Mouse (Mus musculus) stomach, embryonic 15.5 days (tissue): ENCODE measurements around the gene Ndufv2. TPM values are rescaled to one million over a fixed set of nuclear protein-coding genes. Genes with fewer than 3 reads are reported as not detected.

Source experiments
- ATAC-seq: fragments of 200-750 bp; cut with Nextera tagmentation; 2 replicates; pipeline ENCODE4 v1.8.0; 2017; ENCODE audit warnings: low read depth, moderate number of reproducible peaks, moderate TSS enrichment; ENCODE audit not compliant: insufficient read depth, low FRiP score
- H3K27ac ChIP-seq: fragments of 300-500 bp; sonication (generic); 2 replicates; pipeline ENCODE4 v1.5.1; 2015; ENCODE audit warnings: mild to moderate bottlenecking, inconsistent platforms
- H3K27me3 ChIP-seq: fragments of 300-500 bp; sonication (generic); replicated peaks from 2 replicates; pipeline ENCODE4 v1.6.1; 2015; ENCODE audit warnings: inconsistent platforms
- H3K36me3 ChIP-seq: fragments of 300-500 bp; sonication (generic); 2 replicates; pipeline ENCODE4 v1.6.1; 2015; ENCODE audit warnings: inconsistent platforms
- H3K4me1 ChIP-seq: fragments of 300-500 bp; sonication (generic); 2 replicates; pipeline ENCODE4 v1.6.1; 2015; ENCODE audit warnings: inconsistent platforms
- H3K4me2 ChIP-seq: fragments of 300-500 bp; sonication (generic); 2 replicates; pipeline ENCODE4 v1.6.1; 2015; ENCODE audit warnings: mild to moderate bottlenecking, inconsistent platforms
- H3K4me3 ChIP-seq: fragments of 300-500 bp; sonication (generic); replicated peaks from 2 replicates; pipeline ENCODE4 v1.5.1; 2015; ENCODE audit warnings: inconsistent platforms
- H3K9ac ChIP-seq: fragments of 300-500 bp; sonication (generic); 2 replicates; pipeline ENCODE4 v1.6.1; 2015; ENCODE audit warnings: inconsistent platforms
- H3K9me3 ChIP-seq: fragments of 300-500 bp; sonication (generic); 2 replicates; pipeline ENCODE4 v1.6.1; 2016; ENCODE audit warnings: inconsistent platforms
- WGBS: fragments of 180-500 bp; shearing (Covaris S2); methylation state at CpG from one replicate; pipeline ENCODE4 v1.1.7; 2015; 5-methylcytosine and 5-hydroxymethylcytosine counted together
- polyA plus RNA-seq: library from polyadenylated mRNA; unstranded; fragments of >200 nt; fragmentation: Nextera tagmentation; extraction: Ambion mirVana; gene quantifications from 2 replicates; pipeline ENCODE4 v1.2.1, GENCODE M21; 2015

The Ndufv2 gene
- polyA plus RNA-seq, 1 experiment from 2014 or later, result 349 TPM

GRCm38 (mm10) chr17:66108198-66108597 lies 6.8 kb upstream of the Ndufv2 start:
- 85% methylated on average over 4 of the region's 4 CpGs for WGBS
- Histone ChIP-seq H3K27me3 (no peaks in the 10 kb centered on the region), H3K9me3 (no peaks in the 10 kb centered on the region), H3K4me3 (no peak overlapping the region), H3K9ac (no peak overlapping the region), H3K36me3 (no peaks in the 10 kb centered on the region), H3K4me2 (no peak overlapping the region), H3K4me1 (peaks cover 11% of the 10 kb centered on the region; the same call in 1 of the 2 replicates), H3K27ac (no peak overlapping the region)
- no peak for ATAC-seq

GRCm38 (mm10) chr17:66107466-66107865 lies 6.1 kb upstream of the Ndufv2 start:
- Histone ChIP-seq H3K9ac (no peak overlapping the region), H3K27ac (no peak overlapping the region), H3K4me2 (no peak overlapping the region), H3K4me3 (no peak overlapping the region), H3K4me1 (peaks cover 9% of the 10 kb centered on the region; the same call in 1 of the 2 replicates), H3K36me3 (no peaks in the 10 kb centered on the region), H3K9me3 (no peaks in the 10 kb centered on the region), H3K27me3 (no peaks in the 10 kb centered on the region)
- WGBS, result 62% methylated on average over 8 of the region's 8 CpGs
- no peak for ATAC-seq

GRCm38 (mm10) chr17:66106601-66107267 lies 5.4 kb upstream of the Ndufv2 start:
- Histone ChIP-seq H3K4me2 (no peak overlapping the region), H3K4me1 (0 out of 2 replicates have a peak, but pooled peaks cover 5% of the 10 kb centered on the region), H3K27ac (no peak overlapping the region), H3K36me3 (no peaks in the 10 kb centered on the region), H3K9ac (no peak overlapping the region), H3K27me3 (no peaks in the 10 kb centered on the region), H3K9me3 (no peaks in the 10 kb centered on the region), H3K4me3 (no peak overlapping the region)
- no peak for ATAC-seq
- 46% methylated on average over 10 of the region's 10 CpGs for WGBS

GRCm38 (mm10) chr17:66104076-66104475 lies 2.7 kb upstream of the Ndufv2 start:
- H3K4me2 ChIP-seq, result no peak overlapping the region
- no peak overlapping the region for H3K27ac ChIP-seq
- 81% methylated on average over 7 of the region's 7 CpGs for WGBS
- no peaks in the 10 kb centered on the region for H3K36me3 ChIP-seq
- ATAC-seq, result no peak
- H3K4me1 ChIP-seq, result peaks cover 4% of the 10 kb centered on the region; the same call in 1 of the 2 replicates
- no peak overlapping the region for H3K4me3 ChIP-seq
- no peaks in the 10 kb centered on the region for H3K27me3 ChIP-seq
- no peaks in the 10 kb centered on the region for H3K9me3 ChIP-seq
- no peak overlapping the region for H3K9ac ChIP-seq

- Histone ChIP-seq H3K9ac (peak overlapping the region; percentile 100), H3K4me2 (peak overlapping the region; percentile 81), H3K4me3 (peak overlapping the region; percentile 90), H3K9me3 (no peaks in the 10 kb centered on the region), H3K27me3 (no peaks in the 10 kb centered on the region), H3K27ac (peak overlapping the region; percentile 97), H3K36me3 (no peaks in the 10 kb centered on the region), H3K4me1 (peaks cover 4% of the 10 kb centered on the region; the same call in 1 of the 2 replicates)
- WGBS, result under 1% methylated on average over 41 of the region's 41 CpGs
- ATAC-seq, result peak; percentile 51; the same call in 1 of the 2 replicates
Measured at GRCm38 (mm10) chr17:66100566-66101379, 586 bp downstream of the Ndufv2 start.

- Histone ChIP-seq H3K27ac (no peak overlapping the region), H3K4me2 (no peak overlapping the region), H3K36me3 (peaks cover 10% of the 10 kb centered on the region; the same call in 1 of the 2 replicates), H3K27me3 (no peaks in the 10 kb centered on the region), H3K4me3 (no peak overlapping the region), H3K4me1 (no peaks in the 10 kb centered on the region), H3K9ac (no peak overlapping the region), H3K9me3 (no peaks in the 10 kb centered on the region)
- WGBS, result 57% methylated on average over 3 of the region's 3 CpGs
- no peak for ATAC-seq
Measured at GRCm38 (mm10) chr17:66092664-66093063, 8.7 kb downstream of the Ndufv2 start.

- no peaks in the 10 kb centered on the region for H3K9me3 ChIP-seq
- 88% methylated on average over 2 of the region's 2 CpGs for WGBS
- no peak for ATAC-seq
- H3K4me2 ChIP-seq, result no peak overlapping the region
- H3K27ac ChIP-seq, result no peak overlapping the region
- H3K9ac ChIP-seq, result no peak overlapping the region
- no peaks in the 10 kb centered on the region for H3K27me3 ChIP-seq
- H3K36me3 ChIP-seq, result peaks cover 14% of the 10 kb centered on the region; the same call in 1 of the 2 replicates
- H3K4me3 ChIP-seq, result no peak overlapping the region
- no peaks in the 10 kb centered on the region for H3K4me1 ChIP-seq
Measured at GRCm38 (mm10) chr17:66092065-66092464, 9.3 kb downstream of the Ndufv2 start.

GRCm38 (mm10) chr17:66091392-66091791 lies 10.0 kb downstream of the Ndufv2 start:
- WGBS, result 81% methylated on average over 2 of the region's 2 CpGs
- no peak for ATAC-seq

GRCm38 (mm10) chr17:66090251-66090650 lies 11.1 kb downstream of the Ndufv2 start:
- Histone ChIP-seq H3K27ac (no peak overlapping the region), H3K9ac (no peak overlapping the region), H3K4me2 (no peak overlapping the region), H3K9me3 (no peaks in the 10 kb centered on the region), H3K4me3 (no peak overlapping the region), H3K27me3 (no peaks in the 10 kb centered on the region), H3K4me1 (no peaks in the 10 kb centered on the region), H3K36me3 (peaks cover 17% of the 10 kb centered on the region; the same call in 1 of the 2 replicates)
- ATAC-seq, result no peak

More at GRCm38 (mm10) chr17:66091392-66091791, 10.0 kb downstream of the Ndufv2 start:
- no peaks in the 10 kb centered on the region for H3K9me3 ChIP-seq
- H3K27ac ChIP-seq, result no peak overlapping the region
- H3K27me3 ChIP-seq, result no peaks in the 10 kb centered on the region
- H3K9ac ChIP-seq, result no peak overlapping the region
- H3K4me2 ChIP-seq, result no peak overlapping the region
- H3K4me1 ChIP-seq, result no peaks in the 10 kb centered on the region
- no peak overlapping the region for H3K4me3 ChIP-seq
- peaks cover 15% of the 10 kb centered on the region; the same call in 1 of the 2 replicates for H3K36me3 ChIP-seq

- Histone ChIP-seq H3K9me3 (no peaks in the 10 kb centered on the region), H3K36me3 (peaks cover 22% of the 10 kb centered on the region), H3K4me1 (no peaks in the 10 kb centered on the region), H3K4me2 (no peak overlapping the region), H3K9ac (no peak overlapping the region), H3K27me3 (no peaks in the 10 kb centered on the region), H3K27ac (no peak overlapping the region), H3K4me3 (no peak overlapping the region)
- WGBS, result 79% methylated on average over 1 of the region's 1 CpGs
- ATAC-seq, result no peak
Measured at GRCm38 (mm10) chr17:66085038-66085437, 16.3 kb downstream of the Ndufv2 start.

GRCm38 (mm10) chr17:66084486-66084885 lies 16.9 kb downstream of the Ndufv2 start:
- peaks cover 22% of the 10 kb centered on the region for H3K36me3 ChIP-seq
- no peak for ATAC-seq
- H3K4me2 ChIP-seq, result no peak overlapping the region
- no peak overlapping the region for H3K27ac ChIP-seq
- no peaks in the 10 kb centered on the region for H3K4me1 ChIP-seq
- 68% methylated on average over 1 of the region's 1 CpGs for WGBS
- H3K9me3 ChIP-seq, result no peaks in the 10 kb centered on the region
- no peak overlapping the region for H3K9ac ChIP-seq
- H3K27me3 ChIP-seq, result no peaks in the 10 kb centered on the region
- no peak overlapping the region for H3K4me3 ChIP-seq

GRCm38 (mm10) chr17:66077437-66077850 lies 23.9 kb downstream of the Ndufv2 start:
- H3K4me3 ChIP-seq, result peak overlapping the region; percentile 99
- H3K27me3 ChIP-seq, result no peaks in the 10 kb centered on the region
- peak; percentile 63 for ATAC-seq
- peak overlapping the region; percentile 91 for H3K27ac ChIP-seq
- H3K9ac ChIP-seq, result peak overlapping the region; percentile 52
- under 1% methylated on average over 23 of the region's 23 CpGs for WGBS
- 0 out of 2 replicates have a peak, but pooled peaks cover 4% of the 10 kb centered on the region for H3K36me3 ChIP-seq
- H3K4me2 ChIP-seq, result peak overlapping the region; percentile 80
- H3K4me1 ChIP-seq, result no peaks in the 10 kb centered on the region
- H3K9me3 ChIP-seq, result no peaks in the 10 kb centered on the region
